Mouse (Mus musculus): ENCODE measurements around the gene Anxa9. TPM values are rescaled to one million over a fixed set of nuclear protein-coding genes. Genes with fewer than 3 reads are reported as not detected.

The Anxa9 gene
- total and polyA plus RNA-seq, 2 experiments from 2014 or later, result 0.27 to 0.32 TPM

- no peak for TF ChIP-seq CTCF (IDR thresholded peaks at IDR 0.05)
- H3K27ac ChIP-seq (ENCODE audit: low read depth, low read length), result no peak overlapping the region
- H3K9ac ChIP-seq (replicated peaks; ENCODE audit: low read length, poor library complexity, severe bottlenecking), result no peak overlapping the region
- H3K27me3 ChIP-seq (ENCODE audit: insufficient read depth, low read length), result no peaks in the 10 kb centered on the region
- H3K4me3 ChIP-seq (ENCODE audit: low read depth, low read length), result no peak overlapping the region
- H3K4me1 ChIP-seq (ENCODE audit: insufficient read depth, low read length), result no peaks in the 10 kb centered on the region
- no peak for ATAC-seq (ENCODE audit: low FRiP score)
- H3K9me3 ChIP-seq (ENCODE audit: low read length), result no peaks in the 10 kb centered on the region
- H3K4me2 ChIP-seq (ENCODE audit: low read depth, low read length, poor library complexity, severe bottlenecking), result no peak overlapping the region
- H3K36me3 ChIP-seq (ENCODE audit: insufficient read depth, low read length), result peaks cover 17% of the 10 kb centered on the region
- no peak for DNase-seq (ENCODE audit: low spot score)
- WGBS, result 80% methylated on average over 6 of the region's 6 CpGs
These were observed 16.8 kb downstream of the Anxa9 start for GRCm38 (mm10) chr3:95290156-95290555.

- no peaks in the 10 kb centered on the region for H3K9me3 ChIP-seq (ENCODE audit: low read length)
- WGBS, result 93% methylated on average over 4 of the region's 4 CpGs
- H3K27ac ChIP-seq (ENCODE audit: low read depth, low read length), result no peak overlapping the region
- no peak overlapping the region for H3K4me3 ChIP-seq (ENCODE audit: low read depth, low read length)
- no peaks in the 10 kb centered on the region for H3K4me1 ChIP-seq (ENCODE audit: insufficient read depth, low read length)
- no peak overlapping the region for H3K9ac ChIP-seq (replicated peaks; ENCODE audit: low read length, poor library complexity, severe bottlenecking)
- no peak overlapping the region for H3K4me2 ChIP-seq (ENCODE audit: low read depth, low read length, poor library complexity, severe bottlenecking)
- DNase-seq (ENCODE audit: low spot score) (no peak), ATAC-seq (ENCODE audit: low FRiP score) (no peak)
- TF ChIP-seq CTCF (IDR thresholded peaks at IDR 0.05), result no peak
- H3K36me3 ChIP-seq (ENCODE audit: insufficient read depth, low read length), result peaks cover 9% of the 10 kb centered on the region; the same call in 1 of the 2 replicates
- H3K27me3 ChIP-seq (ENCODE audit: insufficient read depth, low read length), result no peaks in the 10 kb centered on the region
These were observed 17.6 kb downstream of the Anxa9 start for GRCm38 (mm10) chr3:95289419-95289818.

- Histone ChIP-seq H3K27me3 (ENCODE audit: insufficient read depth, low read length) (no peaks in the 10 kb centered on the region), H3K9me3 (ENCODE audit: low read length) (no peaks in the 10 kb centered on the region), H3K4me3 (ENCODE audit: low read depth, low read length) (no peak overlapping the region), H3K27ac (ENCODE audit: low read depth, low read length) (no peak overlapping the region), H3K36me3 (ENCODE audit: insufficient read depth, low read length) (peaks cover 8% of the 10 kb centered on the region; the same call in 1 of the 2 replicates), H3K4me1 (ENCODE audit: insufficient read depth, low read length) (peaks cover 6% of the 10 kb centered on the region; the same call in 1 of the 2 replicates), H3K4me2 (ENCODE audit: low read depth, low read length, poor library complexity, severe bottlenecking) (no peak overlapping the region), H3K9ac (replicated peaks; ENCODE audit: low read length, poor library complexity, severe bottlenecking) (no peak overlapping the region)
- DNase-seq (ENCODE audit: low spot score) (no peak), ATAC-seq (ENCODE audit: low FRiP score) (no peak)
- TF ChIP-seq CTCF (IDR thresholded peaks at IDR 0.05), result no peak
- 90% methylated on average over 3 of the region's 3 CpGs for WGBS
These were observed 19.4 kb downstream of the Anxa9 start for GRCm38 (mm10) chr3:95287541-95287940.

GRCm38 (mm10) chr3:95286510-95286909, 20.5 kb downstream of the Anxa9 start:
- no peaks in the 10 kb centered on the region for H3K27me3 ChIP-seq (ENCODE audit: insufficient read depth, low read length)
- H3K9ac ChIP-seq (replicated peaks; ENCODE audit: low read length, poor library complexity, severe bottlenecking), result no peak overlapping the region
- no peak for ATAC-seq (ENCODE audit: low FRiP score)
- no peak overlapping the region for H3K27ac ChIP-seq (ENCODE audit: low read depth, low read length)
- H3K36me3 ChIP-seq (ENCODE audit: insufficient read depth, low read length), result peaks cover 8% of the 10 kb centered on the region; the same call in 1 of the 2 replicates
- H3K9me3 ChIP-seq (ENCODE audit: low read length), result no peaks in the 10 kb centered on the region
- TF ChIP-seq CTCF (IDR thresholded peaks at IDR 0.05), result no peak
- H3K4me1 ChIP-seq (ENCODE audit: insufficient read depth, low read length), result peaks cover 6% of the 10 kb centered on the region; the same call in 1 of the 2 replicates
- no peak overlapping the region for H3K4me2 ChIP-seq (ENCODE audit: low read depth, low read length, poor library complexity, severe bottlenecking)
- no peak for DNase-seq (ENCODE audit: low spot score)
- WGBS, result 89% methylated on average over 7 of the region's 7 CpGs
- H3K4me3 ChIP-seq (ENCODE audit: low read depth, low read length), result no peak overlapping the region

GRCm38 (mm10) chr3:95286011-95286410, 21.0 kb downstream of the Anxa9 start:
- Histone ChIP-seq H3K9me3 (ENCODE audit: low read length) (no peaks in the 10 kb centered on the region), H3K4me2 (ENCODE audit: low read depth, low read length, poor library complexity, severe bottlenecking) (no peak overlapping the region), H3K27ac (ENCODE audit: low read depth, low read length) (no peak overlapping the region), H3K4me3 (ENCODE audit: low read depth, low read length) (no peak overlapping the region), H3K36me3 (ENCODE audit: insufficient read depth, low read length) (peaks cover 8% of the 10 kb centered on the region; the same call in 1 of the 2 replicates), H3K9ac (replicated peaks; ENCODE audit: low read length, poor library complexity, severe bottlenecking) (no peak overlapping the region), H3K27me3 (ENCODE audit: insufficient read depth, low read length) (no peaks in the 10 kb centered on the region), H3K4me1 (ENCODE audit: insufficient read depth, low read length) (peaks cover 6% of the 10 kb centered on the region; the same call in 1 of the 2 replicates)
- no peak for DNase-seq (ENCODE audit: low spot score)
- no peak for ATAC-seq (ENCODE audit: low FRiP score)
- TF ChIP-seq CTCF (IDR thresholded peaks at IDR 0.05), result no peak
- 72% methylated on average over 5 of the region's 5 CpGs for WGBS

DNA sequence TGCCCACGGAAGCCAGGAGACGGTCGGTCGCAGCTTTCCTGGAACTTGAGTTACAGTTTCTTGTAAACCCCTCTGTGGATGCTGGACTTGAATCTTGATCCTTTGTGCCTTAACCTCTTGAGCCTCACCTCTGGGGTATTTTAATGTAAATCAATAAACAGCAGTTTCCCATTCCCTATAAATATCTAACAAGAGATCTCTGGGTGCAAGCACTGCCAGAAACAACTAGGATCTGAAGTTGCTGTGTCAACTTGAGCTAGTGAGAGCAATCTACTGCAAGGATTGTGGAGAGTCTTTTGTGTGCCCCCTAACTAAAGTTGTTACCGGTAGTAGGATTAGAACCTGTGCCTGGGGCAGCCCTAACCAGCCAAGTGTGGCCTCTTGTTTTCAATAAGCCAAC, 21.6 kb downstream of the Anxa9 start:
- ATAC-seq (ENCODE audit: low FRiP score) (no peak), DNase-seq (ENCODE audit: low spot score) (no peak)
- no peak overlapping the region for H3K9ac ChIP-seq (replicated peaks; ENCODE audit: low read length, poor library complexity, severe bottlenecking)
- TF ChIP-seq CTCF (IDR thresholded peaks at IDR 0.05), result no peak
- H3K4me1 ChIP-seq (ENCODE audit: insufficient read depth, low read length), result peaks cover 9% of the 10 kb centered on the region; the same call in 1 of the 2 replicates
- no peak overlapping the region for H3K4me3 ChIP-seq (ENCODE audit: low read depth, low read length)
- H3K27me3 ChIP-seq (ENCODE audit: insufficient read depth, low read length), result no peaks in the 10 kb centered on the region
- H3K36me3 ChIP-seq (ENCODE audit: insufficient read depth, low read length), result peaks cover 8% of the 10 kb centered on the region; the same call in 1 of the 2 replicates
- no peaks in the 10 kb centered on the region for H3K9me3 ChIP-seq (ENCODE audit: low read length)
- H3K4me2 ChIP-seq (ENCODE audit: low read depth, low read length, poor library complexity, severe bottlenecking), result no peak overlapping the region
- WGBS, result 96% methylated on average over 5 of the region's 5 CpGs
- H3K27ac ChIP-seq (ENCODE audit: low read depth, low read length), result no peak overlapping the region

Data from midbrain, postnatal 0 days (tissue).